Mouse (Mus musculus): Measurements from ENCODE around the gene Wfdc8. TPM values are rescaled to one million over a fixed set of nuclear protein-coding genes. Genes with fewer than 3 reads are reported as not detected.

The Wfdc8 gene
- polyA plus RNA-seq, 1 experiment from 2014 or later: 0.05 TPM

- no peak overlapping the region for H3K4me2 ChIP-seq (ENCODE audit: low read length)
- no peaks in the 10 kb centered on the region for H3K9me3 ChIP-seq (replicated peaks; ENCODE audit: low read length)
- no peaks in the 10 kb centered on the region for H3K36me3 ChIP-seq (ENCODE audit: insufficient read depth, low read length)
- H3K4me1 ChIP-seq (replicated peaks; ENCODE audit: insufficient read depth, low read length): no peaks in the 10 kb centered on the region; the same call in 1 of the 2 replicates
- no peaks in the 10 kb centered on the region for H3K27me3 ChIP-seq (ENCODE audit: insufficient read depth, low read length)
- H3K4me3 ChIP-seq (replicated peaks; ENCODE audit: low read depth, low read length): no peak overlapping the region
- no peak for TF ChIP-seq CTCF (IDR thresholded peaks at IDR 0.05; ENCODE audit: low read depth)
- H3K27ac ChIP-seq: no peak overlapping the region
- WGBS: 80% methylated on average over 8 of the region's 8 CpGs
- no peak for ATAC-seq (replicated peaks; ENCODE audit: low FRiP score, low read depth)
- H3K9ac ChIP-seq (ENCODE audit: low read depth, low read length): no peak overlapping the region
- DNase-seq (ENCODE audit: low spot score): no peak
Observed at GRCm38 (mm10) chr2:164558426-164558825, 55.0 kb downstream of the Wfdc8 start.

DNA sequence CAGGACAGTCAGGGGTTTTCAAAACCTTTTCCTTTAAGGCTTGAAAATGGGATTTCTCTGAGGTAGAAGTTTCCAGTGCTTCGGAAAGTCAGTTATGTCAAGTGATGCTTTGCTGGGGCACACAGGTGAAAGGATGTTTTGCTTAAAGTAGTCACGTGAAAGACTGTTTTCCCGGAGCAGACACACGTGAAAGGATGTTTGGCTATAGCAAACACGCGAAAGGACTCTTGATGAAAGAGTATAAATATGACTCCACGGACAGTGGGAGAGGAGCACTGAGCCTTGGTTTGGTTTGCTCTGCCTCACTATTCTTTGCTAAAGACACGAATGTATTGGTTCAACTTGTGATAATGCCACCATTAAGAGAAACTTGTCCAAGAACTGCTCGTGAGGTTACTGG, 61.9 kb downstream of the Wfdc8 start:
- WGBS: 89% methylated on average over 9 of the region's 9 CpGs
- DNase-seq (ENCODE audit: low spot score) (no peak), ATAC-seq (replicated peaks; ENCODE audit: low FRiP score, low read depth) (no peak)
- no peaks in the 10 kb centered on the region for H3K36me3 ChIP-seq (ENCODE audit: insufficient read depth, low read length)
- H3K27me3 ChIP-seq (ENCODE audit: insufficient read depth, low read length): no peaks in the 10 kb centered on the region
- no peak for TF ChIP-seq CTCF (IDR thresholded peaks at IDR 0.05; ENCODE audit: low read depth)
- no peak overlapping the region for H3K4me2 ChIP-seq (ENCODE audit: low read length)
- H3K4me1 ChIP-seq (replicated peaks; ENCODE audit: insufficient read depth, low read length): no peaks in the 10 kb centered on the region
- H3K27ac ChIP-seq: no peak overlapping the region
- H3K9me3 ChIP-seq (replicated peaks; ENCODE audit: low read length): no peaks in the 10 kb centered on the region
- H3K9ac ChIP-seq (ENCODE audit: low read depth, low read length): no peak overlapping the region
- no peak overlapping the region for H3K4me3 ChIP-seq (replicated peaks; ENCODE audit: low read depth, low read length)

- 76% methylated on average over 2 of the region's 2 CpGs for WGBS
- H3K9ac ChIP-seq (ENCODE audit: low read depth, low read length): no peak overlapping the region
- H3K36me3 ChIP-seq (ENCODE audit: insufficient read depth, low read length): no peaks in the 10 kb centered on the region
- H3K4me3 ChIP-seq (replicated peaks; ENCODE audit: low read depth, low read length): no peak overlapping the region
- no peaks in the 10 kb centered on the region for H3K4me1 ChIP-seq (replicated peaks; ENCODE audit: insufficient read depth, low read length)
- H3K4me2 ChIP-seq (ENCODE audit: low read length): no peak overlapping the region
- DNase-seq (ENCODE audit: low spot score): no peak
- no peak overlapping the region for H3K27ac ChIP-seq
- ATAC-seq (replicated peaks; ENCODE audit: low FRiP score, low read depth): no peak
- no peak for TF ChIP-seq CTCF (IDR thresholded peaks at IDR 0.05; ENCODE audit: low read depth)
- no peaks in the 10 kb centered on the region for H3K27me3 ChIP-seq (ENCODE audit: insufficient read depth, low read length)
- no peaks in the 10 kb centered on the region for H3K9me3 ChIP-seq (replicated peaks; ENCODE audit: low read length)
Observed at GRCm38 (mm10) chr2:164550895-164551269, 62.5 kb downstream of the Wfdc8 start.

GRCm38 (mm10) chr2:164549963-164550894, 63.2 kb downstream of the Wfdc8 start:
- no peaks in the 10 kb centered on the region for H3K36me3 ChIP-seq (ENCODE audit: insufficient read depth, low read length)
- 25% methylated on average over 10 of the region's 10 CpGs for WGBS
- no peaks in the 10 kb centered on the region for H3K9me3 ChIP-seq (replicated peaks; ENCODE audit: low read length)
- ATAC-seq (replicated peaks; ENCODE audit: low FRiP score, low read depth) (peak; percentile 21; the same call in 1 of the 2 replicates), DNase-seq (ENCODE audit: low spot score) (peak; percentile 41)
- no peak for TF ChIP-seq CTCF (IDR thresholded peaks at IDR 0.05; ENCODE audit: low read depth)
- H3K4me1 ChIP-seq (replicated peaks; ENCODE audit: insufficient read depth, low read length): no peaks in the 10 kb centered on the region
- H3K9ac ChIP-seq (ENCODE audit: low read depth, low read length): no peak overlapping the region
- no peak overlapping the region for H3K4me2 ChIP-seq (ENCODE audit: low read length)
- no peak overlapping the region for H3K4me3 ChIP-seq (replicated peaks; ENCODE audit: low read depth, low read length)
- no peaks in the 10 kb centered on the region for H3K27me3 ChIP-seq (ENCODE audit: insufficient read depth, low read length)
- H3K27ac ChIP-seq: no peak overlapping the region

DNA sequence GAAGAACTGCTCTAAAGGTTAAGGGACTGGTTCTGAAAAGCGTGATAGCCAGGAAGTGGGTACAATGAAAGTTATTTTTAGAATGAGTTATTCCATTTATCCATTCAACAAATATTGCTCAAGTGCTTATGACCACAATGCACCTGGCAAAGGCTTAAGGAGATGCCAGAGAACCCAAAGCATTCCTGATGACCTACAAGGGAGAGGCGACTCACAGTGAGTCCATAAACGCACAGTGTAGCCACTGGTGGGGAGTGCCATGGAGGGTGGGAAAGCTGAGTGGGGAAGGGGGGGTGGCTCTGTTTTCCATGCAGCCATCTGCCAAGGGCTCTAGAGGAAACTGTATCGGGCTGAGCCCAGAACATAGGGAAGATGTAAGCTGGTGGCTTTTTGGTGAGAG, 64.1 kb downstream of the Wfdc8 start:
- no peak for ATAC-seq (replicated peaks; ENCODE audit: low FRiP score, low read depth)
- no peak for TF ChIP-seq CTCF (IDR thresholded peaks at IDR 0.05; ENCODE audit: low read depth)
- Histone ChIP-seq H3K27me3 (ENCODE audit: insufficient read depth, low read length) (no peaks in the 10 kb centered on the region), H3K4me3 (replicated peaks; ENCODE audit: low read depth, low read length) (no peak overlapping the region), H3K4me2 (ENCODE audit: low read length) (no peak overlapping the region), H3K9ac (ENCODE audit: low read depth, low read length) (no peak overlapping the region), H3K9me3 (replicated peaks; ENCODE audit: low read length) (no peaks in the 10 kb centered on the region), H3K4me1 (replicated peaks; ENCODE audit: insufficient read depth, low read length) (0 out of 2 replicates have a peak, but pooled peaks cover 4% of the 10 kb centered on the region), H3K27ac (no peak overlapping the region), H3K36me3 (ENCODE audit: insufficient read depth, low read length) (no peaks in the 10 kb centered on the region)
- 48% methylated on average over 4 of the region's 4 CpGs for WGBS
- DNase-seq (ENCODE audit: low spot score): no peak

Other genes starting within 250 kb of the Wfdc8 start
- 4.8 and 9.6 TPM in 2 replicates for gene Slpi, start 224.5 kb downstream of the Wfdc8 start, polyA plus RNA-seq (2015; fragmentation: Nextera tagmentation; extraction: Ambion mirVana)
- not detected in 2 replicates for gene Rbpjl, start 210.5 kb downstream of the Wfdc8 start, polyA plus RNA-seq (2015; fragmentation: Nextera tagmentation; extraction: Ambion mirVana)
- 0.46 and 0.62 TPM in 2 replicates for gene Matn4, start 208.5 kb downstream of the Wfdc8 start, polyA plus RNA-seq (2015; fragmentation: Nextera tagmentation; extraction: Ambion mirVana)
- gene Sdc4, start 169.7 kb downstream of the Wfdc8 start, polyA plus RNA-seq (2015; fragmentation: Nextera tagmentation; extraction: Ambion mirVana): 183 and 227 TPM in 2 replicates
- gene Sys1, start 156.7 kb downstream of the Wfdc8 start, polyA plus RNA-seq (2015; fragmentation: Nextera tagmentation; extraction: Ambion mirVana): 83.0 and 83.1 TPM in 2 replicates
- 22.8 and 23.3 TPM in 2 replicates for gene Gm20458, start 152.7 kb downstream of the Wfdc8 start, polyA plus RNA-seq (2015; fragmentation: Nextera tagmentation; extraction: Ambion mirVana)
- not detected in 2 replicates for gene Trp53tg5, start 139.9 kb downstream of the Wfdc8 start, polyA plus RNA-seq (2015; fragmentation: Nextera tagmentation; extraction: Ambion mirVana)
- 22.5 and 23.3 TPM in 2 replicates for gene Dbndd2, start 127.5 kb downstream of the Wfdc8 start, polyA plus RNA-seq (2015; fragmentation: Nextera tagmentation; extraction: Ambion mirVana)
- gene Pigt, start 116.1 kb downstream of the Wfdc8 start, polyA plus RNA-seq (2015; fragmentation: Nextera tagmentation; extraction: Ambion mirVana): 76.9 and 86.3 TPM in 2 replicates
- 715 and 716 TPM in 2 replicates for gene Wfdc2, start 51.2 kb downstream of the Wfdc8 start, polyA plus RNA-seq (2015; fragmentation: Nextera tagmentation; extraction: Ambion mirVana)
- gene Spint3, start 40.2 kb downstream of the Wfdc8 start, polyA plus RNA-seq (2015; fragmentation: Nextera tagmentation; extraction: Ambion mirVana): not detected in 2 replicates
- not detected in 2 replicates for gene Wfdc6a, start 28.2 kb downstream of the Wfdc8 start, polyA plus RNA-seq (2015; fragmentation: Nextera tagmentation; extraction: Ambion mirVana)
- 0.16 TPM in 1 of 2 replicates, not detected in the other for gene Eppin, start 20.0 kb downstream of the Wfdc8 start, polyA plus RNA-seq (2015; fragmentation: Nextera tagmentation; extraction: Ambion mirVana)
- not detected in 2 replicates for gene Wfdc6b, start 104 bp downstream of the Wfdc8 start, polyA plus RNA-seq (2015; fragmentation: Nextera tagmentation; extraction: Ambion mirVana)
- 0.17 TPM in 1 of 2 replicates, not detected in the other for gene Wfdc16, start 25.2 kb upstream of the Wfdc8 start, polyA plus RNA-seq (2015; fragmentation: Nextera tagmentation; extraction: Ambion mirVana)
- gene Wfdc10, start 42.4 kb upstream of the Wfdc8 start, polyA plus RNA-seq (2015; fragmentation: Nextera tagmentation; extraction: Ambion mirVana): 0.34 and 0.38 TPM in 2 replicates
- not detected in 2 replicates for gene Wfdc9, start 43.0 kb upstream of the Wfdc8 start, polyA plus RNA-seq (2015; fragmentation: Nextera tagmentation; extraction: Ambion mirVana)
- gene Wfdc11, start 60.5 kb upstream of the Wfdc8 start, polyA plus RNA-seq (2015; fragmentation: Nextera tagmentation; extraction: Ambion mirVana): not detected in 2 replicates
- 1.4 and 1.6 TPM in 2 replicates for gene Wfdc13, start 71.5 kb upstream of the Wfdc8 start, polyA plus RNA-seq (2015; fragmentation: Nextera tagmentation; extraction: Ambion mirVana)
- 0.84 and 1.4 TPM in 2 replicates for gene Spint4, start 84.9 kb upstream of the Wfdc8 start, polyA plus RNA-seq (2015; fragmentation: Nextera tagmentation; extraction: Ambion mirVana)
- not detected in 2 replicates for gene Spint5, start 101.7 kb upstream of the Wfdc8 start, polyA plus RNA-seq (2015; fragmentation: Nextera tagmentation; extraction: Ambion mirVana)
- gene Wfdc3, start 132.3 kb upstream of the Wfdc8 start, polyA plus RNA-seq (2015; fragmentation: Nextera tagmentation; extraction: Ambion mirVana): 0.64 and 1.1 TPM in 2 replicates
- 58.5 and 62.4 TPM in 2 replicates for gene Dnttip1, start 132.4 kb upstream of the Wfdc8 start, polyA plus RNA-seq (2015; fragmentation: Nextera tagmentation; extraction: Ambion mirVana)
- gene Ube2c, start 156.3 kb upstream of the Wfdc8 start, polyA plus RNA-seq (2015; fragmentation: Nextera tagmentation; extraction: Ambion mirVana): 132 and 156 TPM in 2 replicates
- 0.45 and 1.0 TPM in 2 replicates for gene Tnnc2, start 166.3 kb upstream of the Wfdc8 start, polyA plus RNA-seq (2015; fragmentation: Nextera tagmentation; extraction: Ambion mirVana)
- gene Snx21, start 172.2 kb upstream of the Wfdc8 start, polyA plus RNA-seq (2015; fragmentation: Nextera tagmentation; extraction: Ambion mirVana): 19.9 and 21.7 TPM in 2 replicates
- gene Acot8, start 191.3 kb upstream of the Wfdc8 start, polyA plus RNA-seq (2015; fragmentation: Nextera tagmentation; extraction: Ambion mirVana): 28.7 and 33.2 TPM in 2 replicates
- gene Zswim3, start 191.5 kb upstream of the Wfdc8 start, polyA plus RNA-seq (2015; fragmentation: Nextera tagmentation; extraction: Ambion mirVana): 5.2 and 5.4 TPM in 2 replicates
- gene Zswim1, start 209.1 kb upstream of the Wfdc8 start, polyA plus RNA-seq (2015; fragmentation: Nextera tagmentation; extraction: Ambion mirVana): 15.5 and 15.8 TPM in 2 replicates
- not detected in 2 replicates for gene Spata25, start 214.9 kb upstream of the Wfdc8 start, polyA plus RNA-seq (2015; fragmentation: Nextera tagmentation; extraction: Ambion mirVana)
- 219 and 254 TPM in 2 replicates for gene Ctsa, start 219.2 kb upstream of the Wfdc8 start, polyA plus RNA-seq (2015; fragmentation: Nextera tagmentation; extraction: Ambion mirVana)
- 9.2 and 9.4 TPM in 2 replicates for gene Neurl2, start 219.8 kb upstream of the Wfdc8 start, polyA plus RNA-seq (2015; fragmentation: Nextera tagmentation; extraction: Ambion mirVana)
- 43.9 and 45.4 TPM in 2 replicates for gene Pltp, start 244.1 kb upstream of the Wfdc8 start, polyA plus RNA-seq (2015; fragmentation: Nextera tagmentation; extraction: Ambion mirVana)

Data from kidney, postnatal 0 days (tissue).